Mouse (Mus musculus): Measurements from ENCODE around the gene Ncor1. TPM values are rescaled to one million over a fixed set of nuclear protein-coding genes. Genes with fewer than 3 reads are reported as not detected.
"Not testable (repeated sequence)": the region's sequence is repeated elsewhere in the genome, so short reads cannot be mapped to it uniquely, and the experiment has no call there.

Gene Ncor1
- polyA plus RNA-seq, 1 experiment from 2014 or later = 148 TPM

DNA sequence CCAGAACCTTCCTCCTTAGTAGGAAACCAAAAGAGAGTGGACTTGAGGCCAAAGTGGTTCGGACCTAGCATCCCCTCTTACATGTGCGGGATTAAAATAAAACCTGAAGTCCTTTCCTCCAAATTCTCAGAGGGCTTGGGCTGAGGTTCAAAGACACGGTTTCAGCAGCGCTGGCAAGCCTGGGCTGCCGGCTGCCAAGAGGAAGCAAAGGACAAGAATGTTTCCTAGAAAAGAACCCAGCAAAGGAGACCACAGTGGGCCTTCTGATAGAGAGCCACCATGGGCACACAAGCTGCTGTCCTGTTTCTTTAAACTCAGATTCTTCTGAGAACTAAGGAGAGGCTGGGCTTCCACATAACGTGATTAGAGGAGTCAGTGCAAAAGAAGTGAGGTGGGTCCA lies 20.6 kb upstream of the Ncor1 start:
- Histone ChIP-seq H3K4me2 (no peak overlapping the region), H3K9ac (no peak overlapping the region), H3K36me3 (no peaks in the 10 kb centered on the region), H3K9me3 (no peaks in the 10 kb centered on the region), H3K4me3 (no peak overlapping the region), H3K4me1 (peaks cover 4% of the 10 kb centered on the region; the same call in 1 of the 2 replicates), H3K27ac (no peak overlapping the region), H3K27me3 (no peaks in the 10 kb centered on the region)
- WGBS = 66% methylated on average over 6 of the region's 6 CpGs
- ATAC-seq (ENCODE audit: insufficient number of reproducible peaks, low FRiP score, low TSS enrichment, low read depth) = no peak

DNA sequence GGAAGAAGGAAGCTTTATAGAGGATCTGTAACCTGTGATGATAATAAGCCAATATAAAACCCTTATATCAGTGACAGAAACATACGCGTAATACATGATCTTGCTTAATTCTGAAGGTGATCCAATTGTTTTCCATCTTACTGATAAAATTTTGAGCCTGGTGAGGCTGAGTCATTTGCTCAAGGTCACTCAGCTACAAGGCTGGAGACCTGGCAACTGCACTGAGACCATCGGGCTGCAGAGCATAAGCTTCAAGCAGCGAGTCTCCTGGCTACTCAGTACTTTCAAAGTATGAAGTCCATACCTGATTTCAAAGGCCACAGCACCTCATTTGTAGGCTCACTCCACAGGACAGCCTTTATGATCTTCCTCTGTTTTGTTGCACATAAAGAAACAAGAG lies 17.8 kb upstream of the Ncor1 start:
- H3K9me3 ChIP-seq = no peaks in the 10 kb centered on the region
- H3K36me3 ChIP-seq = no peaks in the 10 kb centered on the region
- WGBS = 91% methylated on average over 4 of the region's 4 CpGs
- no peak overlapping the region for H3K4me3 ChIP-seq
- no peak overlapping the region for H3K9ac ChIP-seq
- H3K27me3 ChIP-seq = no peaks in the 10 kb centered on the region
- peaks cover 4% of the 10 kb centered on the region; the same call in 1 of the 2 replicates for H3K4me1 ChIP-seq
- no peak for ATAC-seq (ENCODE audit: insufficient number of reproducible peaks, low FRiP score, low TSS enrichment, low read depth)
- no peak overlapping the region for H3K27ac ChIP-seq
- H3K4me2 ChIP-seq = no peak overlapping the region

DNA sequence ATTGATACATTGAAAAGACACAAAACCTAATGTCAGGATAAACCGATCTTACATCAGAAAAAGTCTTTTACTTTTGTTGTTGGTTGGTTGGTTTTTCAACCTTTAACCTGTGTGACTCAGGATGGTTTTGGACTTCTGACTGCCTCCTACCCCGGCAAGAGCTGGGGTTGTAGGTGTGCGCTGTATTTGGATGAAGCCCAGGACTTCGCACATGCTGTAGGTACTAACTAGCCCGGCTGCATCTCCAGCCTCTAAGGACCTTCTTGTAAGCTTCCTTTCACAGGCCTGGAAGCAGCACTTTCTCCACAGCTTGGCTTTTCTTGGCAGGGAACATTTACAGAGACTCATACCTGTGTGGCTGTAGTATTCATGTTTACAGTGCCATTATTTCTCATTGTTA lies 15.2 kb upstream of the Ncor1 start:
- ATAC-seq (ENCODE audit: insufficient number of reproducible peaks, low FRiP score, low TSS enrichment, low read depth) = no peak
- WGBS = 91% methylated on average over 5 of the region's 5 CpGs
- no peak overlapping the region for H3K9ac ChIP-seq

DNA sequence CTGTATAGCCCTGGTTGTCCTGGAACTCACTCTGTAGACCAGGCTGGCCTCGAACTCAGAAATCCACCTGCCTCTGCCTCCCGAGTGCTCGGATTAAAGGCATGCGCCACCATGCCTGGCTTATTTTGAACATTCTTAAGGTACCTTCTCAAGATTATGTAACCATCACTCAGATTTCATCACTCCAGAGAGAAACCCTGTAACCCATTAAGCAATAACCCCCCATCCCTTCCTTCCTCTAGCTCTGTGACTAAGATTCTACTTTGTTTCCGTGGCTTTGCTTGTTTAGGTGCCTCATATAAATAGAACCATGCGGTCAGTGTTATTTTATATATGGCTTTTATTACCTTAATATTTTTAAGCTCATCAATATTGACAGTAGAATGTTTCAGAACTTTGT lies 12.1 kb upstream of the Ncor1 start:
- Histone ChIP-seq H3K9ac (no peak overlapping the region), H3K27ac (no peak overlapping the region), H3K4me1 (no peaks in the 10 kb centered on the region), H3K4me3 (no peak overlapping the region), H3K36me3 (no peaks in the 10 kb centered on the region), H3K27me3 (no peaks in the 10 kb centered on the region), H3K9me3 (no peaks in the 10 kb centered on the region), H3K4me2 (no peak overlapping the region)
- 82% methylated on average over 6 of the region's 6 CpGs for WGBS
- ATAC-seq (ENCODE audit: insufficient number of reproducible peaks, low FRiP score, low TSS enrichment, low read depth) = no peak

More for the DNA sequence above, 15.2 kb upstream of the Ncor1 start:
- no peak overlapping the region for H3K27ac ChIP-seq
- no peaks in the 10 kb centered on the region for H3K27me3 ChIP-seq
- no peak overlapping the region for H3K4me2 ChIP-seq
- no peaks in the 10 kb centered on the region for H3K4me1 ChIP-seq
- H3K9me3 ChIP-seq = no peaks in the 10 kb centered on the region
- H3K4me3 ChIP-seq = no peak overlapping the region
- no peaks in the 10 kb centered on the region for H3K36me3 ChIP-seq

DNA sequence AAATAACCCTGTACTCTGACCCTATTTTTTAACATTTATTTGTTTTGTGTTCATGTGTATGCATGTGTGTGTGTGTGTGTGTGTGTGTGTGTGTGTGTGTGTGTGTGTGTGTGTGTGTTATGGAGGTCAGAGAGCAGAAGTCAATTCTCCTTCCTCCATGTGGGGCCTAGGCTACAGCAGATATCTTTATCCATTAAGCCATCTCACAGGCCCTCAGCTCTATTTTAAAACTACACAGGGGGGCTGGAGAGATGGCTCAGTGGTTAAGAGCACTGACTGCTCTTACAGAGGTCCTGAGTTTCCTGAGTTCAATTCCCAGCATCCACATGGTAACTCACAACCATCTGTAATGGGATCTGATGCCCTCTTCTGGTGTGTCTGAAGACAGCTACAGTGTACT lies 8.9 kb upstream of the Ncor1 start:
- not testable (repeated sequence) for H3K9ac ChIP-seq; H3K4me1 ChIP-seq; H3K4me2 ChIP-seq; H3K4me3 ChIP-seq; H3K27me3 ChIP-seq; H3K27ac ChIP-seq; H3K36me3 ChIP-seq; ATAC-seq (ENCODE audit: insufficient number of reproducible peaks, low FRiP score, low TSS enrichment, low read depth); H3K9me3 ChIP-seq

DNA sequence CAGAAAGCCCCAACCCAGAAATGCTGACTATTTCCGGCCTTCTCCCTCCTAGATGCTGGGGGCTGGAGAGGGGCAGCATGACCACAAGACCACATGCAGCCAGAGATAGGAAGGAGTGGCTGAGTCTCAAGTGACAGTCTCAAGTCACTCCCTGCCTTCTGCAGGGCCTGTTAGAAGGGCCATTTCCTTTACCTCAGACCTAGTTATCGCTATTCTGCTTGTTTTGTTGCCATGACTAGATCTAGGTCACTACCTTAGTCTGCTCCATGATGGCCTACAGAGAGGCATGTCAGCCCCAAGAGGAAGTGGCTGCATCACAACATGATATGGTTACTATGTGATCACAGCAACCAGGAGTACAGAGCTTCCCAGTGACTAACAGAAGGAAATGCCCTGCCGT lies 8.2 kb upstream of the Ncor1 start:
- Histone ChIP-seq H3K27me3 (no peaks in the 10 kb centered on the region), H3K4me1 (no peaks in the 10 kb centered on the region), H3K9me3 (no peaks in the 10 kb centered on the region), H3K4me3 (no peak overlapping the region), H3K36me3 (no peaks in the 10 kb centered on the region), H3K4me2 (no peak overlapping the region), H3K9ac (no peak overlapping the region), H3K27ac (no peak overlapping the region)
- 85% methylated on average over 3 of the region's 3 CpGs for WGBS
- ATAC-seq (ENCODE audit: insufficient number of reproducible peaks, low FRiP score, low TSS enrichment, low read depth) = no peak

DNA sequence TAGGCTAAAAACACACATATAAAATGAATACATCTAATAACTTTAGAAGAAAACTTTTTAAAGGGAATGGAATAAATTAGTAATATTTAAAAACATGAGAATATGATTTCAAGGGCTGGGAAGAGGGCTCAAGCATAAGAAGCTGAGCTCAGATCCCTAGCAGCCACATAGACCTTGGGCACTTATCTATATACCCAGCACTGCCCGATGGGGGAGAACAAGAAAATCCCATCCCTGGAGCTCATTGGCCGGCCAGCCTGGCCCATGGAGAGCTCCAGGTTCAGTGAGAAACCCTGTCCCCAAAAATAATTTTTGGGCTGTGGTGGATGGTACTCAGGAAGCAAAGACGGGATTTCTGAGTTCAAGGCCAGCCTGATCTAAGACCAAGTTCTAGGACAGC lies 7.5 kb upstream of the Ncor1 start:
- Histone ChIP-seq H3K4me2 (no peak overlapping the region), H3K9me3 (no peaks in the 10 kb centered on the region), H3K9ac (no peak overlapping the region), H3K27ac (no peak overlapping the region), H3K27me3 (no peaks in the 10 kb centered on the region), H3K4me3 (no peak overlapping the region), H3K4me1 (no peaks in the 10 kb centered on the region), H3K36me3 (no peaks in the 10 kb centered on the region)
- WGBS = 88% methylated on average over 3 of the region's 3 CpGs
- no peak for ATAC-seq (ENCODE audit: insufficient number of reproducible peaks, low FRiP score, low TSS enrichment, low read depth)

DNA sequence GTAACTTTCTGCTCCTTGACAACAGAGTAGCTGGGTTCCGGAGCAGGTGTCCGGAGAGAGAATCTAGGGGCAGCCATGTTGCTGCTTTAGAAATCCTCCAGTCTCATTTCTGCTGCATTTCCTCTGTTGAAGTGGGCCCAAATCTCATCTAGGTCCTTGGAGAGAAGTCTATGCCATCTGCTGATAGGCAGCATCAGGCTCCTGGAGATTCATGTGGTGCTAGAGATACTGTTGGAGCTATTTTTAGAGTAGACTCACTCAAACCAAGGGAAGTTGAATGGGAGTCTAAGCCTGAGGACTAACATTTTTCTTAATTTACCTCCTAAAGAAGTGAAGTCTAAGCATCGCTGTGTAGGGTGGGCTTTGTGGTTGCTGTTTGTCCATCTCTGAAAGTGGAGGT lies 6.4 kb upstream of the Ncor1 start:
- H3K9ac ChIP-seq = no peak overlapping the region
- H3K4me2 ChIP-seq = no peak overlapping the region
- no peaks in the 10 kb centered on the region for H3K27me3 ChIP-seq
- no peak overlapping the region for H3K4me3 ChIP-seq
- 97% methylated on average over 3 of the region's 3 CpGs for whole genome bisulfite sequencing
- H3K9me3 ChIP-seq = no peaks in the 10 kb centered on the region
- H3K36me3 ChIP-seq = no peaks in the 10 kb centered on the region
- ATAC-seq (ENCODE audit: insufficient number of reproducible peaks, low FRiP score, low TSS enrichment, low read depth) = no peak
- no peak overlapping the region for H3K27ac ChIP-seq
- no peaks in the 10 kb centered on the region for H3K4me1 ChIP-seq

DNA sequence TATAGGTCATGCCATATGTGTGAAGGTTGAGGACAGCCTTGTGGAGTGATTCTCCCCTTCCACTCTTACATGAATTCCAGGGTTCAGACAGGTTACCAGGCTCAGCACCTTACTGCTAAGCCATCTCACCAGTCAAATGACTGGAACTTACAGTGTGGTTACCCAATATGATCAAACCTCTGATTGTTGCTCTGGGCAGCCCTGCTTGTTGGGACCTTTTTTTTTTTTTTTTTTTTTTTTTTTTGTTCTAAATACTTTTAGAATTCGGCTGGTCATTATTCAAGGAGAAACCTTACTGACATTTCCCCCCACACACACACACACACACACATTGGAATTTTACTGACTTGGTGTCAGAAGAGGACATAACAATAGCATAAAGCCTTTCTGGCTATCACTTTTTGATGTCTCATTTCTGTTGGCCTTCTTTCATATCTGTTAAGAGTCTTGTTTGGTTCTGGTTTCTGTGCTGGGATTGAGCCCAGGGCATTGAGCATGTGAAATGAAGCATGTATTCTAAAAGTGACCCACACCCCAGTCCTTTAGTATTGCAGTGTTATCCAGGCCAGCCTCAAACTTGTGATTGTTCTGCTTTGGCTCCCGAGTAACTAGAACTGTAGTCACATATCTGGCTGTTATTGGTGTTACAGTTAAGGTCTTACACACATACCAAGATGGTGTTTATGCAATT lies 5.0 kb upstream of the Ncor1 start:
- Histone ChIP-seq H3K4me2 (no peak overlapping the region), H3K36me3 (no peaks in the 10 kb centered on the region), H3K27ac (no peak overlapping the region), H3K9me3 (no peaks in the 10 kb centered on the region), H3K9ac (no peak overlapping the region), H3K4me3 (no peak overlapping the region), H3K27me3 (no peaks in the 10 kb centered on the region), H3K4me1 (peaks cover 7% of the 10 kb centered on the region)
- ATAC-seq (ENCODE audit: insufficient number of reproducible peaks, low FRiP score, low TSS enrichment, low read depth) = no peak
- WGBS = 95% methylated on average over 2 of the region's 2 CpGs

DNA sequence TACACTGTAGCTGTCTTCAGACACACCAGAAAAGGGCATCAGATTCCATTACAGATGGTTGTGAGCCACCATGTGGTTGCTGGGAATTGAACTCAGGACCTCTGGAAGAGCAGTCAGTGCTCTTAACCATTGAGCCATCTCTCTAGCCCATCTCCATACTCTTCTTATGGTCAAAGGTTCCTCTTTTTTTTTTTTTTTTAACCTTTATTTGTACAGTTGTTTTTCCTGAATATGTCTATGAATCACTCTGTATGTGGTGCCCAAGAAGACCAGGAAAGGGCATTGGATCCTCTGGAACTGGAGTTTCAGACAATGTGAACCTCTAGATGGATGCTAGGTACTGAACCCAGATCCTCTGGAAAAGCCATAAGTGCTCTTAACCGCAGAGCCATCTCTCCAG lies 4.2 kb upstream of the Ncor1 start:
- H3K9ac ChIP-seq; H3K9me3 ChIP-seq; H3K36me3 ChIP-seq; H3K4me3 ChIP-seq; H3K4me2 ChIP-seq; ATAC-seq (ENCODE audit: insufficient number of reproducible peaks, low FRiP score, low TSS enrichment, low read depth); H3K4me1 ChIP-seq; H3K27ac ChIP-seq; H3K27me3 ChIP-seq: not testable (repeated sequence)
- WGBS = 89% methylated on average over 1 of the region's 1 CpGs

DNA sequence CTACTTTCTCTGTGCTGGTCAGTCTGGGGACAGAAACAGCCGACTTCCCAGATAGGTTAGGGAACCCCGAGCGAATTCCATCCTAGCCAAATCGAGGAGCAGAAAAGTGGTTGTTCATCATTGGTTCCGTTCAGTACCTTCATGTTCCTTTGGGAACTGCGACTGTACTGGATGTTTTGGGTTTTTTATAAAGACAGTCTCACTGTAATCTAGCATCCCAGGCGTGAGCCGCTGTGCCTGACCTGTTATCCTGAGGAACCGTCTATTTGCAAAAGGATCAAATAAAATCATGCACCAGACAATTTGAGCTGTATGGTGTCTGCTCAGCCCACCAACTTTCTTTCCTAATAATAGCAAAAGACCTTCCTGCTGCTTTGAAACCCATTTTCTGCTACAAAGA lies 439 bp upstream of the Ncor1 start:
- Histone ChIP-seq H3K9me3 (no peaks in the 10 kb centered on the region), H3K4me2 (peak overlapping the region; percentile 62), H3K27me3 (no peaks in the 10 kb centered on the region), H3K36me3 (no peaks in the 10 kb centered on the region), H3K9ac (peak overlapping the region; percentile 99), H3K4me3 (peak overlapping the region; percentile 92), H3K4me1 (peaks cover 14% of the 10 kb centered on the region), H3K27ac (peak overlapping the region; percentile 97)
- 1% methylated on average over 9 of the region's 9 CpGs for WGBS
- ATAC-seq (ENCODE audit: insufficient number of reproducible peaks, low FRiP score, low TSS enrichment, low read depth) = no peak

DNA sequence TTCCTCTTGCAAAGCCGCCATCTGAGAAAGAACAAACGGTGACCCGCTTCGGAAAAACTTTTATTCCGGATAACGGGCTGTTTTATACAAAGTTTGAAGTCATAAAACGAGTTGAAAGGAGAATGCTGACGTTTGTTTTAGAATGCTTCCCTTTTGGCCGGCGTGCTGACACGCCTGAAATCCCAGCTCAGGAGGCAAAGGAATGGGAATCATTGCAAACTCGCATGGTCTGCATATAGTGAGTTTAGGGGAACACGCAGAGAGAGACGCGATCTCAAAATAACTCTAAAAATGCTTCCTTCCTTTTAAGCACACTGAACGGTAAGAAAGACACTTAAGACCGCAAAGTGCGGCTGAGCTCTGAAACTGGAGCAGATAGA lies 460 bp downstream of the Ncor1 start:
- 0 out of 2 replicates have a peak, but pooled peaks cover 3% of the 10 kb centered on the region for H3K36me3 ChIP-seq
- ATAC-seq (ENCODE audit: insufficient number of reproducible peaks, low FRiP score, low TSS enrichment, low read depth) = no peak
- H3K27ac ChIP-seq = peak overlapping the region; percentile 97
- H3K9ac ChIP-seq = peak overlapping the region; percentile 99
- 0% methylated on average over 18 of the region's 18 CpGs for WGBS
- peak overlapping the region; percentile 62 for H3K4me2 ChIP-seq
- no peaks in the 10 kb centered on the region for H3K9me3 ChIP-seq
- H3K4me1 ChIP-seq = peaks cover 14% of the 10 kb centered on the region
- no peaks in the 10 kb centered on the region for H3K27me3 ChIP-seq
- peak overlapping the region; percentile 92 for H3K4me3 ChIP-seq
